Mouse (Mus musculus): Measurements from ENCODE around the gene Nr6a1. TPM values are rescaled to one million over a fixed set of nuclear protein-coding genes. Genes with fewer than 3 reads are reported as not detected.

The Nr6a1 gene
- polyA plus RNA-seq, 1 experiment from 2014 or later = 4.9 TPM

GRCm38 (mm10) chr2:38908604-38909003 is 18.9 kb downstream of the Nr6a1 start:
- WGBS = 80% methylated on average over 1 of the region's 1 CpGs
- H3K4me1 ChIP-seq = 0 out of 2 replicates have a peak, but pooled peaks cover 4% of the 10 kb centered on the region
- DNase-seq (ENCODE audit: low spot score) = no peak
- H3K27ac ChIP-seq (replicated peaks) = no peak overlapping the region
- 0 out of 2 replicates have a peak, but pooled peaks cover 6% of the 10 kb centered on the region for H3K36me3 ChIP-seq (replicated peaks)
- H3K9me3 ChIP-seq = no peaks in the 10 kb centered on the region
- H3K4me3 ChIP-seq = no peak overlapping the region
- no peaks in the 10 kb centered on the region for H3K27me3 ChIP-seq (replicated peaks; ENCODE audit: low read depth, poor library complexity, severe bottlenecking)

GRCm38 (mm10) chr2:38906097-38906496 is 21.4 kb downstream of the Nr6a1 start:
- 0 out of 2 replicates have a peak, but pooled peaks cover 4% of the 10 kb centered on the region for H3K4me1 ChIP-seq
- H3K27me3 ChIP-seq (replicated peaks; ENCODE audit: low read depth, poor library complexity, severe bottlenecking) = no peaks in the 10 kb centered on the region
- DNase-seq (ENCODE audit: low spot score) = no peak
- WGBS = 84% methylated on average over 5 of the region's 5 CpGs
- no peak overlapping the region for H3K4me3 ChIP-seq
- H3K27ac ChIP-seq (replicated peaks) = no peak overlapping the region
- H3K36me3 ChIP-seq (replicated peaks) = 0 out of 2 replicates have a peak, but pooled peaks cover 6% of the 10 kb centered on the region
- H3K9me3 ChIP-seq = no peaks in the 10 kb centered on the region

- no peak overlapping the region for H3K27ac ChIP-seq (replicated peaks)
- H3K27me3 ChIP-seq (replicated peaks; ENCODE audit: low read depth, poor library complexity, severe bottlenecking) = no peaks in the 10 kb centered on the region
- no peaks in the 10 kb centered on the region for H3K9me3 ChIP-seq
- 0 out of 2 replicates have a peak, but pooled peaks cover 4% of the 10 kb centered on the region for H3K4me1 ChIP-seq
- peaks cover 6% of the 10 kb centered on the region; the same call in 1 of the 2 replicates for H3K36me3 ChIP-seq (replicated peaks)
- WGBS = 89% methylated on average over 1 of the region's 1 CpGs
- no peak overlapping the region for H3K4me3 ChIP-seq
- no peak for DNase-seq (ENCODE audit: low spot score)
These were observed 23.2 kb downstream of the Nr6a1 start for GRCm38 (mm10) chr2:38904290-38904689.

GRCm38 (mm10) chr2:38902866-38903265 is 24.6 kb downstream of the Nr6a1 start:
- peaks cover 11% of the 10 kb centered on the region for H3K36me3 ChIP-seq (replicated peaks)
- no peak overlapping the region for H3K4me3 ChIP-seq
- no peaks in the 10 kb centered on the region for H3K27me3 ChIP-seq (replicated peaks; ENCODE audit: low read depth, poor library complexity, severe bottlenecking)
- H3K4me1 ChIP-seq = no peaks in the 10 kb centered on the region
- H3K9me3 ChIP-seq = no peaks in the 10 kb centered on the region
- no peak overlapping the region for H3K27ac ChIP-seq (replicated peaks)
- DNase-seq (ENCODE audit: low spot score) = no peak

GRCm38 (mm10) chr2:38880907-38881672 is 46.4 kb downstream of the Nr6a1 start:
- Histone ChIP-seq H3K27me3 (replicated peaks; ENCODE audit: low read depth, poor library complexity, severe bottlenecking) (no peaks in the 10 kb centered on the region), H3K4me1 (no peaks in the 10 kb centered on the region), H3K36me3 (replicated peaks) (peaks cover 79% of the 10 kb centered on the region), H3K27ac (replicated peaks) (no peak overlapping the region), H3K4me3 (no peak overlapping the region), H3K9me3 (no peaks in the 10 kb centered on the region)
- WGBS = 78% methylated on average over 5 of the region's 5 CpGs
- no peak for DNase-seq (ENCODE audit: low spot score)

GRCm38 (mm10) chr2:38874544-38875108 is 52.9 kb downstream of the Nr6a1 start:
- no peak for DNase-seq (ENCODE audit: low spot score)
- no peak overlapping the region for H3K27ac ChIP-seq (replicated peaks)
- peaks cover 74% of the 10 kb centered on the region for H3K36me3 ChIP-seq (replicated peaks)
- H3K27me3 ChIP-seq (replicated peaks; ENCODE audit: low read depth, poor library complexity, severe bottlenecking) = no peaks in the 10 kb centered on the region
- no peaks in the 10 kb centered on the region; the same call in 1 of the 2 replicates for H3K4me1 ChIP-seq
- H3K9me3 ChIP-seq = no peaks in the 10 kb centered on the region
- H3K4me3 ChIP-seq = no peak overlapping the region
- 59% methylated on average over 1 of the region's 1 CpGs for WGBS

GRCm38 (mm10) chr2:38872730-38873129 is 54.8 kb downstream of the Nr6a1 start:
- no peak overlapping the region for H3K27ac ChIP-seq (replicated peaks)
- no peaks in the 10 kb centered on the region for H3K27me3 ChIP-seq (replicated peaks; ENCODE audit: low read depth, poor library complexity, severe bottlenecking)
- H3K4me1 ChIP-seq = no peaks in the 10 kb centered on the region; the same call in 1 of the 2 replicates
- WGBS = 87% methylated on average over 1 of the region's 1 CpGs
- no peak for DNase-seq (ENCODE audit: low spot score)
- H3K36me3 ChIP-seq (replicated peaks) = peaks cover 58% of the 10 kb centered on the region
- no peaks in the 10 kb centered on the region for H3K9me3 ChIP-seq
- no peak overlapping the region for H3K4me3 ChIP-seq

GRCm38 (mm10) chr2:38866711-38867110 is 60.8 kb downstream of the Nr6a1 start:
- H3K36me3 ChIP-seq (replicated peaks) = peaks cover 60% of the 10 kb centered on the region
- H3K4me3 ChIP-seq = no peak overlapping the region
- no peaks in the 10 kb centered on the region for H3K4me1 ChIP-seq
- 82% methylated on average over 1 of the region's 1 CpGs for WGBS
- H3K27ac ChIP-seq (replicated peaks) = no peak overlapping the region
- DNase-seq (ENCODE audit: low spot score) = no peak
- no peaks in the 10 kb centered on the region for H3K9me3 ChIP-seq
- H3K27me3 ChIP-seq (replicated peaks; ENCODE audit: low read depth, poor library complexity, severe bottlenecking) = no peaks in the 10 kb centered on the region

- 61% methylated on average over 4 of the region's 4 CpGs for WGBS
- H3K9me3 ChIP-seq = no peaks in the 10 kb centered on the region
- peaks cover 79% of the 10 kb centered on the region for H3K36me3 ChIP-seq (replicated peaks)
- no peak overlapping the region for H3K27ac ChIP-seq (replicated peaks)
- DNase-seq (ENCODE audit: low spot score) = no peak
- no peaks in the 10 kb centered on the region for H3K4me1 ChIP-seq
- H3K27me3 ChIP-seq (replicated peaks; ENCODE audit: low read depth, poor library complexity, severe bottlenecking) = no peaks in the 10 kb centered on the region
- no peak overlapping the region for H3K4me3 ChIP-seq
These were observed 63.5 kb downstream of the Nr6a1 start for GRCm38 (mm10) chr2:38864011-38864410.

GRCm38 (mm10) chr2:38851797-38852196 is 75.7 kb downstream of the Nr6a1 start:
- no peaks in the 10 kb centered on the region for H3K4me1 ChIP-seq
- no peaks in the 10 kb centered on the region for H3K27me3 ChIP-seq (replicated peaks; ENCODE audit: low read depth, poor library complexity, severe bottlenecking)
- 89% methylated on average over 1 of the region's 1 CpGs for WGBS
- H3K27ac ChIP-seq (replicated peaks) = no peak overlapping the region
- no peaks in the 10 kb centered on the region for H3K9me3 ChIP-seq
- no peak for DNase-seq (ENCODE audit: low spot score)
- H3K4me3 ChIP-seq = no peak overlapping the region
- H3K36me3 ChIP-seq (replicated peaks) = peaks cover 85% of the 10 kb centered on the region

- no peak overlapping the region for H3K27ac ChIP-seq (replicated peaks)
- no peak for DNase-seq (ENCODE audit: low spot score)
- H3K4me1 ChIP-seq = no peaks in the 10 kb centered on the region
- H3K27me3 ChIP-seq (replicated peaks; ENCODE audit: low read depth, poor library complexity, severe bottlenecking) = no peaks in the 10 kb centered on the region
- H3K36me3 ChIP-seq (replicated peaks) = peaks cover 85% of the 10 kb centered on the region
- no peak overlapping the region for H3K4me3 ChIP-seq
- 90% methylated on average over 2 of the region's 2 CpGs for WGBS
- H3K9me3 ChIP-seq = no peaks in the 10 kb centered on the region
These were observed 81.2 kb downstream of the Nr6a1 start for GRCm38 (mm10) chr2:38846319-38846718.

- no peak for DNase-seq (ENCODE audit: low spot score)
- H3K36me3 ChIP-seq (replicated peaks) = peaks cover 85% of the 10 kb centered on the region
- no peaks in the 10 kb centered on the region for H3K4me1 ChIP-seq
- no peaks in the 10 kb centered on the region for H3K9me3 ChIP-seq
- H3K4me3 ChIP-seq = no peak overlapping the region
- 93% methylated on average over 6 of the region's 6 CpGs for WGBS
- no peak overlapping the region for H3K27ac ChIP-seq (replicated peaks)
- no peaks in the 10 kb centered on the region for H3K27me3 ChIP-seq (replicated peaks; ENCODE audit: low read depth, poor library complexity, severe bottlenecking)
These were observed 92.0 kb downstream of the Nr6a1 start for GRCm38 (mm10) chr2:38835489-38835888.

GRCm38 (mm10) chr2:38831976-38832375 is 95.5 kb downstream of the Nr6a1 start:
- peaks cover 11% of the 10 kb centered on the region; the same call in 1 of the 2 replicates for H3K4me1 ChIP-seq
- no peaks in the 10 kb centered on the region for H3K9me3 ChIP-seq
- H3K36me3 ChIP-seq (replicated peaks) = peaks cover 64% of the 10 kb centered on the region
- no peak overlapping the region for H3K27ac ChIP-seq (replicated peaks)
- no peak overlapping the region for H3K4me3 ChIP-seq
- no peaks in the 10 kb centered on the region for H3K27me3 ChIP-seq (replicated peaks; ENCODE audit: low read depth, poor library complexity, severe bottlenecking)
- DNase-seq (ENCODE audit: low spot score) = no peak
